Comparison of ENCODE assay signal across 23 mouse cellular contexts in genomic region chr14:99339681-99340522, GRCm38 (mm10). TPM values are rescaled to one million over a fixed set of nuclear protein-coding genes. Genes with fewer than 3 reads are reported as not detected.
A peak's percentile ranks its signal among the peaks of the same experiment; 100 is the strongest.
DNase-seq lines count a peak whose midpoint lies in the region; ATAC-seq and TF ChIP-seq lines count a peak whose summit lies in the region.
"Had no signal": no experiment of that assay in that cellular context is flagged by ENCODE, and none has a peak within 500 bp of the region (broad histone marks: within the 10 kb centered on the region; RNA-seq: fewer than 3 reads in every experiment).

No protein-coding gene starts in this region.

- TF ChIP-seq EP300 in ES-Bruce4 (IDR thresholded peaks at IDR 0.05; ENCODE audit: insufficient read depth, low read depth, low read length) = peak; percentile 74; the same call in 1 of the 2 replicates

- no peak overlapping the region for H3K4me3 ChIP-seq in lung, embryonic 14.5 days (ENCODE audit: low read depth, low read length)
- no peak overlapping the region for H3K4me3 ChIP-seq in ES-Bruce4 (ENCODE audit: low read depth, low read length)
- no peak overlapping the region for H3K4me3 ChIP-seq in intestine, embryonic 16.5 days (ENCODE audit: low read length)
- H3K4me3 ChIP-seq in hindbrain, embryonic 11.5 days (ENCODE audit: low read depth, low read length) = no peak overlapping the region
- H3K4me3 ChIP-seq: embryonic facial prominence, embryonic 13.5 days; heart, adult 2 months; heart, embryonic 12.5 days; hindbrain, embryonic 12.5 days had no signal

- no peak for TF ChIP-seq POLR2A in ES-Bruce4 (IDR thresholded peaks at IDR 0.05; ENCODE audit: insufficient read depth, low read length)

- no peak for DNase-seq in lung, embryonic 14.5 days
- no peak for DNase-seq in lung, postnatal 14 days
- DNase-seq in R1 (ENCODE audit: low read depth, low spot score) = peak; percentile 96
- no peak for DNase-seq in hindbrain, embryonic 11.5 days (ENCODE audit: low spot score)
- DNase-seq in cerebellum, postnatal 25 days = no peak
- no peak for DNase-seq in heart, postnatal 4 days
- DNase-seq: adrenal gland, adult 8-10 months; adrenal gland, postnatal 36 days; cerebellum, adult 2 months; cerebellum, postnatal 14 days; gastrocnemius, postnatal 36 days; heart, adult 2 months; kidney, adult 8-10 months had no signal

- H3K36me3 ChIP-seq in lung, embryonic 14.5 days (ENCODE audit: insufficient read depth) = no peaks in the 10 kb centered on the region
- H3K36me3 ChIP-seq in ES-Bruce4 (ENCODE audit: control insufficient read depth, insufficient read depth, low read length, poor library complexity, severe bottlenecking) = no peaks in the 10 kb centered on the region
- H3K36me3 ChIP-seq in intestine, embryonic 16.5 days (ENCODE audit: control insufficient read depth, insufficient read depth, low read length) = no peaks in the 10 kb centered on the region
- no peaks in the 10 kb centered on the region for H3K36me3 ChIP-seq in hindbrain, embryonic 11.5 days (ENCODE audit: control insufficient read depth, insufficient read depth, low read length)
- H3K36me3 ChIP-seq: embryonic facial prominence, embryonic 13.5 days; heart, embryonic 12.5 days; hindbrain, embryonic 12.5 days had no signal

- no peaks in the 10 kb centered on the region for H3K27me3 ChIP-seq in lung, embryonic 14.5 days (ENCODE audit: insufficient read depth, low read length)
- H3K27me3 ChIP-seq in ES-Bruce4 (ENCODE audit: control insufficient read depth, insufficient read depth, low read length, poor library complexity, severe bottlenecking) = no peaks in the 10 kb centered on the region
- no peaks in the 10 kb centered on the region for H3K27me3 ChIP-seq in intestine, embryonic 16.5 days (replicated peaks; ENCODE audit: control insufficient read depth, insufficient read depth, low read length)
- no peaks in the 10 kb centered on the region for H3K27me3 ChIP-seq in hindbrain, embryonic 11.5 days (ENCODE audit: control insufficient read depth, insufficient read depth, low read length)
- H3K27me3 ChIP-seq: CH12.LX; embryonic facial prominence, embryonic 13.5 days; heart, embryonic 12.5 days; hindbrain, embryonic 12.5 days; Patski had no signal

- peak overlapping the region; percentile 5; the same call in 1 of the 2 replicates for H3K4me2 ChIP-seq in lung, embryonic 14.5 days
- no peak overlapping the region for H3K4me2 ChIP-seq in intestine, embryonic 16.5 days (ENCODE audit: low read depth, low read length)
- H3K4me2 ChIP-seq in hindbrain, embryonic 11.5 days (replicated peaks; ENCODE audit: low read depth, low read length) = no peak overlapping the region
- H3K4me2 ChIP-seq: embryonic facial prominence, embryonic 13.5 days; heart, embryonic 12.5 days; hindbrain, embryonic 12.5 days had no signal

- no peaks in the 10 kb centered on the region for H3K9me3 ChIP-seq in lung, embryonic 14.5 days (ENCODE audit: low read depth, low read length)
- no peaks in the 10 kb centered on the region for H3K9me3 ChIP-seq in ES-Bruce4 (replicated peaks; ENCODE audit: control insufficient read depth, insufficient read depth, low read length, poor library complexity, severe bottlenecking)
- H3K9me3 ChIP-seq in intestine, embryonic 16.5 days (ENCODE audit: control insufficient read depth, low read length) = no peaks in the 10 kb centered on the region
- no peaks in the 10 kb centered on the region for H3K9me3 ChIP-seq in hindbrain, embryonic 11.5 days (ENCODE audit: control insufficient read depth, low read length)
- H3K9me3 ChIP-seq: embryonic facial prominence, embryonic 13.5 days; heart, embryonic 12.5 days; hindbrain, embryonic 12.5 days had no signal

- WGBS in lung, embryonic 14.5 days = 21% methylated on average over 9 of the region's 9 CpGs
- WGBS in intestine, embryonic 16.5 days = 10% methylated on average over 9 of the region's 9 CpGs
- whole genome bisulfite sequencing in hindbrain, embryonic 11.5 days = 12% methylated on average over 9 of the region's 9 CpGs

- H3K27ac ChIP-seq in lung, embryonic 14.5 days (ENCODE audit: low read depth) = no peak overlapping the region
- H3K27ac ChIP-seq in ES-Bruce4 (ENCODE audit: insufficient read depth, low read length) = peak overlapping the region; percentile 99
- H3K27ac ChIP-seq in intestine, embryonic 16.5 days (ENCODE audit: low read length) = no peak overlapping the region
- H3K27ac ChIP-seq in hindbrain, embryonic 11.5 days (ENCODE audit: low read depth, low read length) = no peak overlapping the region
- H3K27ac ChIP-seq: embryonic facial prominence, embryonic 13.5 days; heart, adult 2 months; hindbrain, embryonic 12.5 days had no signal

- no peak for TF ChIP-seq CTCF in lung, embryonic 14.5 days (IDR thresholded peaks at IDR 0.05; ENCODE audit: low read depth)
- no peak for TF ChIP-seq CTCF in ES-Bruce4 (IDR thresholded peaks at IDR 0.05; ENCODE audit: low read depth, low read length)

- no peaks in the 10 kb centered on the region for H3K4me1 ChIP-seq in lung, embryonic 14.5 days (ENCODE audit: insufficient read depth)
- H3K4me1 ChIP-seq in ES-Bruce4 (ENCODE audit: control insufficient read depth, insufficient read depth, low read length) = peaks cover 10% of the 10 kb centered on the region
- H3K4me1 ChIP-seq in intestine, embryonic 16.5 days (ENCODE audit: control insufficient read depth, insufficient read depth, low read length) = no peaks in the 10 kb centered on the region
- H3K4me1 ChIP-seq in hindbrain, embryonic 11.5 days (replicated peaks; ENCODE audit: control insufficient read depth, insufficient read depth, low read length) = no peaks in the 10 kb centered on the region
- H3K4me1 ChIP-seq: embryonic facial prominence, embryonic 13.5 days; heart, embryonic 12.5 days; hindbrain, embryonic 12.5 days had no signal

- no peak overlapping the region for H3K9ac ChIP-seq in lung, embryonic 14.5 days
- 0 out of 2 replicates have a peak overlapping the region, but pooled peaks have one; percentile 43 for H3K9ac ChIP-seq in ES-Bruce4 (ENCODE audit: low read depth, poor library complexity, severe bottlenecking)
- no peak overlapping the region for H3K9ac ChIP-seq in intestine, embryonic 16.5 days (ENCODE audit: low read depth, low read length)
- no peak overlapping the region for H3K9ac ChIP-seq in hindbrain, embryonic 11.5 days (ENCODE audit: low read depth, low read length)
- H3K9ac ChIP-seq: embryonic facial prominence, embryonic 13.5 days; heart, embryonic 12.5 days; hindbrain, embryonic 12.5 days had no signal

- no peak for ATAC-seq in lung, embryonic 14.5 days (ENCODE audit: insufficient read depth)
- ATAC-seq in intestine, embryonic 16.5 days = peak; percentile 40; the same call in 1 of the 2 replicates
- no peak for ATAC-seq in hindbrain, embryonic 11.5 days (ENCODE audit: low FRiP score)
- ATAC-seq: forebrain, embryonic 14.5 days; hindbrain, embryonic 16.5 days; inflammation-experienced regulatory T-cells, adult 6 months; Patski had no signal

RNA-seq across cellular contexts. Expression of gene Klf5, which starts 41.4 kb away (rescaled TPM):
- polyA plus RNA-seq in lung, embryonic 14.5 days (2014; fragmentation: Nextera tagmentation; extraction: Ambion mirVana) = 15.7 and 16.3 TPM in 2 replicates
- 122 and 125 TPM in 2 replicates for polyA plus RNA-seq in ES-Bruce4 (2011; ENCODE audit: insufficient read depth, insufficient read length, low read depth, missing spikeins)
- 75.3 and 80.9 TPM in 2 replicates for polyA plus RNA-seq in intestine, embryonic 16.5 days (2015; fragmentation: Nextera tagmentation; extraction: Ambion mirVana)
- 2.2 and 2.7 TPM in 2 replicates for polyA plus RNA-seq in hindbrain, embryonic 11.5 days (2014; fragmentation: Nextera tagmentation; extraction: Ambion mirVana)
- total RNA-seq in heart, postnatal 4 days (2021) = 1 to 10 TPM; 1.5 to 1.7 TPM
- polyA plus RNA-seq: inflammation-experienced regulatory T-cells, adult 6 months had no signal
